Mouse (Mus musculus): Measurements from ENCODE around the gene Gphn. TPM values are rescaled to one million over a fixed set of nuclear protein-coding genes. Genes with fewer than 3 reads are reported as not detected.

The Gphn gene
- total and polyA plus RNA-seq, 3 experiments = 28.1 to 30.6 (median 30.4) TPM

- DNase-seq = no peak
These were observed 491.6 kb downstream of the Gphn start for GRCm38 (mm10) chr12:78717783-78718182.

DNA sequence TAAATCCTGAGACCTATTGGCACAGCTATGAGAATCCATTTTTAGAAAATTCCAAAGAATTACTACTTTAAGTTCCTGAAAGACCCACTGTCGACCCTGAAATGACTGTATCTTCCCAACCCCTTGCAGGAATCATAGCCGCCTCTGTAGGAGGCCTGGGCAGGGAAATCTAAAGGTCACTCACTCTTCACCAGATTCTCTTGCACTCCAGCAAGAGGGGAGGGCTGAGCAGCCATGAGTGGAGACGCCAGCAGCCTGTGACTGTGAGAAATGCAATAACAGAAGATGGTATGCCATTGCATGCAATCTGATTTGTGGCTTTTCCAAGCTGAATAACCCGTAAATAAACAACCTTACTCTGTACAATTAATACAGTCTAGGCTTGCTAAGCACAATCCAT lies 501.5 kb downstream of the Gphn start:
- no peak for DNase-seq

Other genes starting within 250 kb of the Gphn start
- gene Gm6657, start 32.1 kb upstream of the Gphn start, total RNA-seq (2021) = not detected
- not detected in 2 replicates for gene Gm6657, start 32.1 kb upstream of the Gphn start, polyA plus RNA-seq (2012; rRNA removed)

Data from adrenal gland, adult 2 months (tissue).